Mouse (Mus musculus): Measurements from ENCODE around the gene Scyl2. TPM values are rescaled to one million over a fixed set of nuclear protein-coding genes. Genes with fewer than 3 reads are reported as not detected.

Gene Scyl2
- total and polyA plus RNA-seq, 2 experiments from 2014 or later = 7.0 to 35.6 TPM

DNA sequence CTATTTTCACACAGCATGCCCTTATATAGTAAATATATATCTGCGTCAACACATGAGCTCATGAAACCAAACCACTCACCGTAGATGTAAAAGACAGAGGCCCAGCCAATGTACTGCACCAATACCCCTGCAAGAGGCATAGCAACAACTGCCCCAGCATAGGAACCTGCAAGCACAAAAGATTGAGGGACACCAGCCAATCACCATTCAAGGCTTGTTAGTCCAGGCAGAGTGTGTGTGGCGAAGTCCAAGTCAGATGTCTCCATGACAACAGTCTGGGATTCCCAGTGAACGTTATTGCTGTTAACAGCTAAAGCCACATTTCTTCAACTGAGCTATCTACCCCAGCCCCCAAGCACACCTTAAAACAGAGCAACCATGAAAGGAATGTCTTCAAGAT is 93.3 kb downstream of the Scyl2 start:
- Histone ChIP-seq H3K4me3 (ENCODE audit: low read depth, low read length) (no peak overlapping the region), H3K4me1 (ENCODE audit: insufficient read depth, low read length) (no peaks in the 10 kb centered on the region), H3K36me3 (ENCODE audit: insufficient read depth, low read length) (no peaks in the 10 kb centered on the region), H3K27me3 (ENCODE audit: insufficient read depth, low read length) (no peaks in the 10 kb centered on the region), H3K9me3 (ENCODE audit: low read length) (no peaks in the 10 kb centered on the region), H3K4me2 (ENCODE audit: low read depth, low read length, poor library complexity, severe bottlenecking) (no peak overlapping the region), H3K9ac (replicated peaks; ENCODE audit: low read length, poor library complexity, severe bottlenecking) (no peak overlapping the region), H3K27ac (ENCODE audit: low read depth, low read length) (no peak overlapping the region)
- 32% methylated on average over 4 of the region's 4 CpGs for WGBS
- ATAC-seq (ENCODE audit: low FRiP score) = peak; percentile 73; the same call in 1 of the 2 replicates
- DNase-seq (ENCODE audit: low spot score) = peak; percentile 57
- TF ChIP-seq CTCF (IDR thresholded peaks at IDR 0.05) = no peak

DNA sequence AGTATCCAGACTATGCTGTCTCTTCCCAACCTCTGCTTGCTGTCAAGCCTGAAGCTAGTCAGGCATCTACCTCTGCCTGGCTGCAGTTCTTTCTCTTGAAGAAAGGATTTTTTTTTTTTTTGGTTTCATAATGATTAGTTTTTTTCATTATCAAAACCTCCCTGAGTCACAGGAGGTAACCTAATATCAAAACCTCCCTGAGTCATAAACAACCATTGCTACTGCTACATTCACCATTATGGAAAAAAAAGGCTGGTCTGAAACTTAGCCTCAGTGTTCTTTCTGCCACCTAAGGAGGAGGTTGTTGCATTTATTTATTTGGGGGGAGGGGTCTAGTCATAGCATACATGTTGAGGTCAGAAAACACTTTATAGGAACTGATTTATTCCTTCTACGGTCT is 96.2 kb downstream of the Scyl2 start:
- DNase-seq (ENCODE audit: low spot score) (no peak), ATAC-seq (ENCODE audit: low FRiP score) (no peak)
- Histone ChIP-seq H3K4me1 (ENCODE audit: insufficient read depth, low read length) (no peaks in the 10 kb centered on the region), H3K27ac (ENCODE audit: low read depth, low read length) (no peak overlapping the region), H3K27me3 (ENCODE audit: insufficient read depth, low read length) (no peaks in the 10 kb centered on the region), H3K36me3 (ENCODE audit: insufficient read depth, low read length) (no peaks in the 10 kb centered on the region), H3K9me3 (ENCODE audit: low read length) (no peaks in the 10 kb centered on the region), H3K4me2 (ENCODE audit: low read depth, low read length, poor library complexity, severe bottlenecking) (no peak overlapping the region), H3K4me3 (ENCODE audit: low read depth, low read length) (no peak overlapping the region), H3K9ac (replicated peaks; ENCODE audit: low read length, poor library complexity, severe bottlenecking) (no peak overlapping the region)
- TF ChIP-seq CTCF (IDR thresholded peaks at IDR 0.05) = no peak
- 89% methylated on average over 1 of the region's 1 CpGs for WGBS

Other genes with a start within 250 kb of the Scyl2 start
- 3.7 and 7.0 TPM in 2 replicates for gene Gas2l3, start 242.3 kb downstream of the Scyl2 start, total RNA-seq (2014; rRNA removed)
- gene Gas2l3, start 242.3 kb downstream of the Scyl2 start, polyA plus RNA-seq (2015; fragmentation: Nextera tagmentation; extraction: Ambion mirVana) = 1.6 and 1.7 TPM in 2 replicates
- gene Nr1h4, start 152.7 kb downstream of the Scyl2 start, total RNA-seq (2014; rRNA removed) = not detected in 2 replicates
- gene Nr1h4, start 152.7 kb downstream of the Scyl2 start, polyA plus RNA-seq (2015; fragmentation: Nextera tagmentation; extraction: Ambion mirVana) = not detected in 2 replicates
- 1.9 and 3.7 TPM in 2 replicates for gene Slc17a8, start 65.0 kb downstream of the Scyl2 start, total RNA-seq (2014; rRNA removed)
- 0.76 and 0.93 TPM in 2 replicates for gene Slc17a8, start 65.0 kb downstream of the Scyl2 start, polyA plus RNA-seq (2015; fragmentation: Nextera tagmentation; extraction: Ambion mirVana)
- 30.5 and 37.3 TPM in 2 replicates for gene Actr6, start 46.0 kb upstream of the Scyl2 start, total RNA-seq (2014; rRNA removed)
- gene Actr6, start 46.0 kb upstream of the Scyl2 start, polyA plus RNA-seq (2015; fragmentation: Nextera tagmentation; extraction: Ambion mirVana) = 59.4 and 63.9 TPM in 2 replicates
- 33.8 and 36.2 TPM in 2 replicates for gene Uhrf1bp1l, start 58.7 kb upstream of the Scyl2 start, total RNA-seq (2014; rRNA removed)
- gene Uhrf1bp1l, start 58.7 kb upstream of the Scyl2 start, polyA plus RNA-seq (2015; fragmentation: Nextera tagmentation; extraction: Ambion mirVana) = 29.0 and 32.3 TPM in 2 replicates
- 159 and 342 TPM in 2 replicates for gene Anks1b, start 187.2 kb upstream of the Scyl2 start, total RNA-seq (2014; rRNA removed)
- 95.4 and 105 TPM in 2 replicates for gene Anks1b, start 187.2 kb upstream of the Scyl2 start, polyA plus RNA-seq (2015; fragmentation: Nextera tagmentation; extraction: Ambion mirVana)

All from midbrain, postnatal 0 days (tissue).